Mouse (Mus musculus) 3T3-L1 (cell line): ENCODE measurements around the gene Pcbp2.

ENCODE experiments used
- DNase-seq: peaks from one replicate; pipeline ENCODE4 v3.0.0-alpha.2; 2015; ENCODE audit warnings: low read depth, low spot score

Gene Pcbp2

GRCm38 (mm10) chr15:102506464-102506830, 36.1 kb downstream of the Pcbp2 start:
- DNase-seq: no peak

DNA sequence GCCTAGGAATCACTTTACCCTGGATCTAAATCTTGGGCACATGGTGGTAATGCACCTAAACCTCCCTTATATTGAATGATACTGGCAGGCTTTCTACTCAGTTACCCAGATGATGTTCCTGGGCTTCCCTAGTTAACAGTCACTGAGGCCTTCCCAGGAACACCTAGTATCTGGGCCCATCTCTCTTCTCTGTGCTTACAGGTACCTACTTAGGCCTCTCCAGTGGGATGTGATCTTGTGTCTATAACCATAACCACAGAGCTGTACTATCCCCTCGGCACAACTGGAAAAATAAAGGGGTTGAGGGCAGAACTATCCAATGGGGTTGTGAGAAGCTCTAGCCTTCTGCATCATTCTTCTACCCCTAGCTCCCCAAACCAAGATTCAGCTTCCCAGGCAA, 36.5 kb downstream of the Pcbp2 start:
- no peak for DNase-seq

GRCm38 (mm10) chr15:102507561-102507960, 37.2 kb downstream of the Pcbp2 start:
- DNase-seq: no peak

DNA sequence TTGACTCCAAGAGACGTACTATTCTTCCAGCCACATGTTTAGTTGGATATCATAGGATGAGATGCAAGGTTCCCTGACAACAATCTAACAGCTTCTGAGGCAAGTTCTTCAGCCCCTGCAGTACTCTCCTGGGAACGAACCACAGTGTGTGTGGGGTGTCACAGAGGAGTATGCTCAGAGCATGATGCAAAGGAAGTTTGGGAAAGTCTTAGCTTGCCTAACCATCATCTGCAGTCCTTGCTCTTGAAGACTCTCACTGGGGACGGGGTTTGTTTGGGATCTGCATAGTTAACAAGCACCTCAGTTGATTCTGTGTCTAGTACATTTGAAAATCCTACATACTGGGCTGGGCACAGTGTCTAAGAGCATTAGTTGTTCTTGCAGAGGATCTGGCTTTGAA, 38.0 kb downstream of the Pcbp2 start:
- no peak for DNase-seq

DNA sequence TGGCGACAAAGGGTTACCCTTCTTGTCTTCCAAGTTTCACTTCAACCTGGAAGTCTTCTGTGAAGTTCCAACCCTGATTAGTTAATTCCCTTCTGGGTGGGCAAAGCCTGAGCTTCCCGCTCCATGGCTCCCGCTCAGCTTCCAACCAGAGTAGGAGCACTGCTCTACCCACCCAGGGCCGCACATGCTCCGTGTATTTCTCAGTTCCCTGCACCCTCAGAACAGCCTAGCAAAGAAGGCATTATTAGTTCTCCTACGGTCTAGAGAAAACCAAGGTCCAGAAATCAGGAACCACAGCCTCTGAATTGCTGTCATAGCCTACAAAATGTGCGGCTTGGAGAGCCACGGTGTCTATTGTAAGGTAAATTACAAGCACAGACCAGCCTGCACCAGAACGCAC, 39.8 kb downstream of the Pcbp2 start:
- DNase-seq: no peak

- no peak for DNase-seq
Observed at GRCm38 (mm10) chr15:102510590-102511284, 40.4 kb downstream of the Pcbp2 start.

DNA sequence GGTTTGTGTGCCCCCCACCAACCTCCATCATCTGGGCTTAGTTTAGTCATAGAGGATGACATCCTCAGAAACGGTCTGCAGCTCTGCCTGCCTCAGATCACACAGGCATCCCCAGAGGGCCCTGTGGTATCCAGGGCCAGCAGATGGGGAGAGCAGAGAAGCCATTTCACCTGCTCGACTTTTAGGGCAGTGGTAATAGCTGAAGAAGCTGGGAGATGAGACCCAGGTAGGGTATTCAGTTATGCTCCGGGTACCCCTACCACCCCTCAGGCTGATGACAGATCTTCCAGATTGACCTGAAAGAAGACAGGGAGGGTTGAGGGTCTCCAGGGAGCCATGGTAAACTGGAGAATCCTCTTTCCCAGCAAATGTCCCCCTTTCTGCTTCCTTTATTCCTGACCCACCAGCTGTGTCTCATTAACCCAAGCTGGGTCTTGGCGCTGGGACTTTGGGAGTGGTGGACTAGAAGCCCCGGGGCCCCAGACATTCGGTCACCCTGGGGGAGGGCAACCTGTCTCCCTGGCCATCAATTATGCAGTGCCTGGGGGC, 41.0 kb downstream of the Pcbp2 start:
- DNase-seq: no peak

DNA sequence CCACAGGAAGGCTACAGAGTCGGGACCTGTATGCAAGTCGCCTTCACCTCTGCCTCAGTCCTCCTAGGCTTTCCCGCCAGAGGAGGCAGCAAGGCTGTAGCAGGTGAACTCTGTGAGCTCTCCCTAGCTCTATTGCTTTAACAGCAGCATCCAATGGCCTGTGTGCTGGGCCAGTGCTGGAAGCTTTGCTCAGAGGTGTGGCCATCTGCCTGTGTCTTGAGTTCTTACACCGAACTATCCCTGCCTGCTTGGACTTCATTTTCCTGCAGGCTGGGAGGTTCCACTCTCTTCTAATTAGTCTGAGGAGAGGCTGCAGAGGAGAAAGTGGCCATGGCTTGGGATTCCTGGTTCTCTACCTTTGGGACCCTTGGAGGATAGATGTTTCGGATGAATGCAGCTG, 41.7 kb downstream of the Pcbp2 start:
- no peak for DNase-seq

- DNase-seq: no peak
Observed at GRCm38 (mm10) chr15:102512471-102512870, 42.1 kb downstream of the Pcbp2 start.

- DNase-seq: no peak
Observed at GRCm38 (mm10) chr15:102513004-102513403, 42.7 kb downstream of the Pcbp2 start.

DNA sequence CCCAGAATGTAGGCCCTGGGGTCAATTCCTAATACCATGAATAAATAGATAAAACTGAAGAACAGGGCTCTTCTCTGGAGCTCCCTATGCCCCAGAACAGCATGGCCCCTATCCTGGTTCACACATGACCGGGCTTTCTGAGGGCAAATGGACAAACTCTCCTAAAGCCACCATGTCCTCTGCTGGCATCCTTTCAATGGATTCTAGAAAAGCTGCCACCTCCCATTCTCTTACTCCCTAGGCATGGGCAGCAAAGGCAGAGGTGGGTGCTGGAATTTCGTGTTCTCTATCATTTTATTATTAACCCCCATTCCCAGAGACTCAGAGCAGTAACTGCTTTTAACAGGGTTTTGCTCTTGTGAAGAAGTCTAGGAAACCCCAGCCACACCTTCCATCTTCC, 44.9 kb downstream of the Pcbp2 start:
- DNase-seq: no peak

GRCm38 (mm10) chr15:102515791-102516190, 45.5 kb downstream of the Pcbp2 start:
- DNase-seq: no peak

- peak; percentile 70 for DNase-seq
Observed at GRCm38 (mm10) chr15:102516293-102516692, 46.0 kb downstream of the Pcbp2 start.

DNA sequence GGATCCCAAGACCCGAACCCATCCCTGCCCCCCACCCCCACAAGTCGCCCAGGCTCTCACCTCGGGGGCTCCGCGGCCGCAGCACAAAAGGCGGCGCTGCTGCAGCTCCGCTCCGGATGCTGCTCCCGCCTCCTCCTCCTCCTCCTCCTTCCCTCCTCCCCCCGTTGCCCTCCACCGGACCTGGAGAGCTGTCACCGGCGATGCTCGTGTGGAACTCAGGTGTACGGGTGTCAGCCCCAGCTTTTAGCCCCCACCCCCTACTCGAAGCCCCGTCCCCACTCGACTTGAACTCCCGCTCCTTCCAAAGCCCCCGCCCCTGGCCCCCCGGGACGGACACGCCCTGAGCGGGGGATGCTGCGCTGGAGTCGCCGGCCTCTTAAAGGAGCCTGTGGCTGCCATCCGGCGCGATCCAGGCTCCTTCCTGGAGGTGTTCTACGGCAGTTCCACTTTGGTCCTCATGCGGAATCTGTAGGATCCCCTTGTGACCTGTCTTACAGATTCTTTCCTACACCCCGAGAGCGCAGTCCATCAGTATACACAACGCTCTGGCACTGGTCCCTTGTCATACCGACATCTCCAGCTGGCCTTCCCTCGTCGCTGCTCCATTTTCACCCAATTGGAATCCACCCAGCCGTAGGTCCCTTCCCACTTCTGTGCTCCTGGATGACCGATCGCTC, 46.5 kb downstream of the Pcbp2 start, which contains the start of gene Map3k12:
TSS of gene Map3k12 (minus strand) at position 337 of the 677 bp plus-strand sequence.
- peak; percentile 86 for DNase-seq

GRCm38 (mm10) chr15:102517631-102517975, 47.3 kb downstream of the Pcbp2 start:
- no peak for DNase-seq

DNA sequence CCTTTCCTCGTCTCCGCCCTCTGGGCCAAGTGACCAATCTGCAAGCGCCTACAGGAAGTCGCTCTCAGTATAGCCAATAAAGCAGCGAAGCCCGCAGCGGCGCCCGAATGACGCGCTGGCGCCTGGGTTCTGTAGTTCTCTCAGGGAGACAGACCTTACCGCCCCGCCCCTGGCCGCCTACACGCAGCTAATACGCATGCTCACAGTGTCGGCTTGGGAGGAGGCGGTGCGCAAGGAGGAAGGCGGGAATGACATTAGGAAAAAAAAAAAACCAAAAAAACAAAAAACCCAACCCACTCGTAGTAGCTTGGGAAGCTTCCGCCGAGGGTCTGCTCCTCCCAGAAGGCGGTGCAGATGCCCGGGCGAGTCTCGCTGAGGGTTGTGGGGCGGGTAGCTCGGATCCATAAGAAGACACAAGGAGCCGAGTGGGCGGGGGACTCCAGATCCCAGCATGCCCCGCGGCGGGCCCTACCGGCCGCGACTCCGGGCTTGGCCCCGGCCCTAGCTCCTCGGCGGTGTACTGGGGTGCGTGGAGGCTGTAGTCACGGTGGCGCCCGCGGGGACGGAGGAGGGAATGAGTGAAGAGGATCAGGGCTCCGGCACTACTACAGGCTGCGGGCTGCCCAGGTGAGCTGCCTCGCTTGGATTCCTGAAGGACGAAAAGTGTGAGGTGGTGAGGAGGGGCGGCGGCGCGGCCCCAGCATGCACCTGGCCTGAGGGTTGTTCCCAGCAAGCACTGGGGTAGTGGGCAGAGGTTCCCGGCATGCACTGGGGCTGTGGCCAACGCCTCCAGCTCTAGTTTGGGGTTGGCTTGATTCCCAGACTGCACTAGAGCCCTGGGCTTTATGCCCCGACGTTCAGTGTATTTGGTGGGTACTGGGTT, 47.9 kb downstream of the Pcbp2 start, which contains the start of gene Tarbp2:
TSS of gene Tarbp2 (plus strand) at position 217 of the 883 bp plus-strand sequence.
- DNase-seq: peak; percentile 100

- DNase-seq: no peak
Observed at GRCm38 (mm10) chr15:102518859-102519201, 48.5 kb downstream of the Pcbp2 start.

GRCm38 (mm10) chr15:102519211-102520141, 49.1 kb downstream of the Pcbp2 start:
- no peak for DNase-seq

GRCm38 (mm10) chr15:102520416-102520815, 50.1 kb downstream of the Pcbp2 start:
- peak; percentile 72 for DNase-seq

- DNase-seq: no peak
Observed at GRCm38 (mm10) chr15:102521480-102521879, 51.1 kb downstream of the Pcbp2 start.

DNA sequence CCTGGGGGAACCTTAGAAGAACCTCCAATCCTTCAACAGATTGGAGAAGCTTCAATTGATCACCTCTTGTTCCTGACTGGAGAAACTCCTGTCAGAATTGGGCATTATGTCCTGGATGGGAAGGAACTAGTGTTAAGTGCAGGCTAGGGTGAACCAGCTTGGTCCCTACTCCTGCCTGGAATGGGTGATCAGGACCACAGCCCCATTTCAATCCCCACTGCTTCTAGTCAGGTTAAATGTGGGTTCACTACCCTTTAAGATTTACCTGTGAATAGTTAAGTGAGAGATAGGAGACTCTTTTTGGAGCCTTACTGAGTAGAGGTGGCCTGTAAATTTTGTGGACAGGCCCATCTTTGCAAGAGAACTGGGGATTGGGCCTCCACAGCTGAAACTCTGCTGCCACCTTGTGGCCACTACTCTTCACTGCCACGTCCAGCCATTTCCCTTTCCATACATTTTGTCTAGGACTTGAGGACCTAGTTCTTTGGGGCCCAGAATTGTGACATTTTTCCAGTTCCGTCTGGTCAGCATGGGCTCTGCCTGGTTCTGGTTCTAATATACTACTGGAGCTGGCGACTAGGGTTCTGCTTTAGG, 54.6 kb downstream of the Pcbp2 start, which contains the start of gene Npff:
TSS of gene Npff (minus strand) at position 51 of the 594 bp plus-strand sequence.
- peak; percentile 93 for DNase-seq
